Mouse (Mus musculus): ENCODE measurements around the gene Cdk6. TPM values are rescaled to one million over a fixed set of nuclear protein-coding genes. Genes with fewer than 3 reads are reported as not detected.
A peak's percentile ranks its signal among the peaks of the same experiment; 100 is the strongest.

Gene Cdk6
- polyA plus RNA-seq, 1 experiment from 2014 or later = 14.1 TPM

DNA sequence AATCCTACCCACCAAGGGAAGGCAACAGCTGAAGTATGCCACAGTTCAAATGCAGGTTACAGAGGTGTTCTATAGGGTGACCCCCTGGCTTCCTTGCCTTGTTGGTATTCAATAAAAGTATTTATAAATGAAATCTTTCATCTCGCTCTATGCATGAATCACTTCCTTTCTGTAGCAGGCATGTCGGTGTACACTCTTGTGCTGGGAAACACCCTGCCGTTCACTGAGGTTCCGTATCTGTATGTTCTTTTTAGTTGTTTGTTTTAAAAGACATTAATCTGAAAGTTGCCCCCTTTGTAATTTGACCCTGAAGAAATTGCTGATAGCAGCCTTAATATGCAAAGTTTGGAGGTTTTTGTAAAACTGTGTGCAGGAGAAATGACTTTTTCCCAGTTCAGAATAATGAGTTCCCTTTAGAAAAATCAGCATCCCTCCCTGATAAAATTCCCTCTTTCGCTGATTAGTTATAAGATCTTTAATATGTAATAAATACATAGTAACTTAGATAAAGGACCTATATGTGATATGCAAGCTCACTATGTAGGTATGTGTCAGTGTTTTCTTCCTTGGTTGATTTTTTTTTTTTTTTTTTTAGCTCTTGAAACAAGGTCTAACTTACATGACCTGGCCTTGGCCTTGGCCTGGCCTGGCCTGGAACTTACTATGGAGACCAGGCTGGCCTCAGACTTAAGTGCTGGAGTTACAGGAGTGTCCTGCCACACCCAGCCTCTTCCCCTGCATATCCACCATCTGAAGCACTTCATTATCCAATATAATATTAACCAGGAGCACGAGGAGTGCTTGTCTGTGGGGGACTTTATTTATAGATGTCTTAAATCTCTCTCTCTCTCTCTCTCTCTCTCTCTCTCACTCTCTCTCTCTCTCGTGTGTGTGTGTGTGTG is 167.4 kb downstream of the Cdk6 start:
- Histone ChIP-seq H3K4me1 (ENCODE audit: control insufficient read depth, insufficient read depth, low read length) (no peaks in the 10 kb centered on the region), H3K36me3 (ENCODE audit: control insufficient read depth, insufficient read depth, low read length) (no peaks in the 10 kb centered on the region), H3K4me2 (ENCODE audit: low read depth) (no peak overlapping the region), H3K27ac (ENCODE audit: low read depth, low read length) (no peak overlapping the region), H3K9ac (ENCODE audit: low read length) (no peak overlapping the region), H3K27me3 (ENCODE audit: control insufficient read depth, insufficient read depth, low read length) (no peaks in the 10 kb centered on the region), H3K9me3 (ENCODE audit: control insufficient read depth, low read length) (no peaks in the 10 kb centered on the region), H3K4me3 (ENCODE audit: low read depth, low read length) (no peak overlapping the region)
- 71% methylated on average over 7 of the region's 7 CpGs for WGBS
- no peak for DNase-seq (ENCODE audit: low spot score)
- no peak for ATAC-seq (ENCODE audit: insufficient read depth, low FRiP score, low TSS enrichment)

DNA sequence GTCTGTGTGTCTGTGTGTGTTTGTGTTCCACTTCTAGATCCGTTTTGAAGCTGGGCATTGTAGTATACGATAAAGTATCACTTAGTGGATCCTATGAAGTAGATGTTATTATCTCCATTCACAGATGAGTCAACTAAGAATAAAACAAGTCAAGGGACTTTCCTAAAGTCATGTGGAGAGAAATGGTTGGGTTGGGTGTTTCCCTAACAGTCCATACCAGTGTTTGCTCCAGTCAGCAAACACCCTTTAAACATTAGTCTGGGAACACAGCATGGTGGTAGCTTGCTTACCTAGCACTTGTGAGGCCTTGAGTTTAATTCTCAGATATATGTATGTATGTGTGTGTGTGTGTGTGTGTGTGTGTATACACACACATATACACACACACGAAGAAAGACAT is 168.2 kb downstream of the Cdk6 start:
- no peaks in the 10 kb centered on the region for H3K36me3 ChIP-seq (ENCODE audit: control insufficient read depth, insufficient read depth, low read length)
- H3K27me3 ChIP-seq (ENCODE audit: control insufficient read depth, insufficient read depth, low read length) = no peaks in the 10 kb centered on the region
- no peaks in the 10 kb centered on the region for H3K4me1 ChIP-seq (ENCODE audit: control insufficient read depth, insufficient read depth, low read length)
- H3K9ac ChIP-seq (ENCODE audit: low read length) = no peak overlapping the region
- no peaks in the 10 kb centered on the region for H3K9me3 ChIP-seq (ENCODE audit: control insufficient read depth, low read length)
- no peak overlapping the region for H3K4me2 ChIP-seq (ENCODE audit: low read depth)
- no peak overlapping the region for H3K4me3 ChIP-seq (ENCODE audit: low read depth, low read length)
- ATAC-seq (ENCODE audit: insufficient read depth, low FRiP score, low TSS enrichment) (no peak), DNase-seq (ENCODE audit: low spot score) (no peak)
- no peak overlapping the region for H3K27ac ChIP-seq (ENCODE audit: low read depth, low read length)
- 94% methylated on average over 3 of the region's 3 CpGs for WGBS

DNA sequence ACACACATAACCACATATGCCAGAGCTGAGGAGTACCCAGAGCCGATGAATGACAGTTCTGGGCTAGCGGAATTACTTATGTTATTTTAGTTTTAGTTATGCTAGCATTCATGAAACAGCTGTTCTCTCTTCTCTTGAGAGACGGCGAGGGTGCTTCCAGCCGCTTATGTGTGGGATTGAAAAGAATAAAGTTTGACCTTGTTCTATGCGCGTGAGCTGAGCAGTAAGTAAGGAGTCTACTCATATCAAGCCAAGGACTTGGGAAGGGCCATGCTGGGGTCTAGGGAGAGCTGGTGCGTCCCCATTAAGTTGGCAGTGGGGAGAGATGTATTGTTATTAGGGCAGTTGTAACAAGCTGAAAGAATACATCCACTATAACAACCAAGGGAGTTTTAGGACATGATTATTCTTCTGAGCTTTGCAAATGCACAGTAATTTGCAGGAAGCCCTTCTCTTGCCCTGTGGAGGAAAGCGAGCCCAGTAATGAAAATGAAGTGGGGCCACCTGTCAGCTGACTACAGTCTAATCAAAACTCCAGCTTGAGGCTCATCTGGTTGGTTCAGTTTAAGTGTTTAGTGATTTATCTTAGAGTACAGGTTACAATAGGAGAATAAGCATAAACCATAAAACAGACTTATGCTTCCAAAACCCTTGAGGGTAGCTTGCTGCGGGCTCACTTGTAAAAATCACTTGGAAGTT is 170.0 kb downstream of the Cdk6 start:
- no peak overlapping the region for H3K4me2 ChIP-seq (ENCODE audit: low read depth)
- no peak overlapping the region for H3K4me3 ChIP-seq (ENCODE audit: low read depth, low read length)
- ATAC-seq (ENCODE audit: insufficient read depth, low FRiP score, low TSS enrichment) = no peak
- no peaks in the 10 kb centered on the region for H3K36me3 ChIP-seq (ENCODE audit: control insufficient read depth, insufficient read depth, low read length)
- H3K4me1 ChIP-seq (ENCODE audit: control insufficient read depth, insufficient read depth, low read length) = no peaks in the 10 kb centered on the region
- WGBS = 86% methylated on average over 10 of the region's 10 CpGs
- no peak for DNase-seq (ENCODE audit: low spot score)
- no peaks in the 10 kb centered on the region for H3K27me3 ChIP-seq (ENCODE audit: control insufficient read depth, insufficient read depth, low read length)
- H3K9ac ChIP-seq (ENCODE audit: low read length) = no peak overlapping the region
- no peak overlapping the region for H3K27ac ChIP-seq (ENCODE audit: low read depth, low read length)
- no peaks in the 10 kb centered on the region for H3K9me3 ChIP-seq (ENCODE audit: control insufficient read depth, low read length)

DNA sequence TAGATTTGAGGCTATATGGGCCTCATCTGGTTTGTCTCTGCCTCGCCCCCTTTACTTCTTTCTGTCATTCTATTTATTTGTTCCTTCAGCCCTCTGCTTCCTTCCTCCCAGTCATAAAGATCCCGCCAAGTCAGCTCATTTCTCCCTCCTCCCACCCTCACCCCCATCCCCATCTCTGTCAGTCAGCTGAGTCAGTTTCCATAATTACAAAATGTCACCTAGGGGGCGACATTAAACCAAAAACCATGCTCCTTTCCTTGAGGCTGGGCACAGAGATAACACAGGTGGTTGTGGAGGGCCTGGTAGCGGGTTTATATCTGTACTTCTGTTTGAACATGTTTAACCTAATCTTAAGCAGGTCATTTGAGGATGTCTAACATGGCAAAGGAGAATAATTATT is 171.3 kb downstream of the Cdk6 start:
- no peaks in the 10 kb centered on the region for H3K27me3 ChIP-seq (ENCODE audit: control insufficient read depth, insufficient read depth, low read length)
- no peaks in the 10 kb centered on the region for H3K4me1 ChIP-seq (ENCODE audit: control insufficient read depth, insufficient read depth, low read length)
- 55% methylated on average over 4 of the region's 4 CpGs for WGBS
- H3K36me3 ChIP-seq (ENCODE audit: control insufficient read depth, insufficient read depth, low read length) = no peaks in the 10 kb centered on the region
- H3K9ac ChIP-seq (ENCODE audit: low read length) = no peak overlapping the region
- no peak for DNase-seq (ENCODE audit: low spot score)
- no peak overlapping the region for H3K4me2 ChIP-seq (ENCODE audit: low read depth)
- ATAC-seq (ENCODE audit: insufficient read depth, low FRiP score, low TSS enrichment) = no peak
- H3K27ac ChIP-seq (ENCODE audit: low read depth, low read length) = no peak overlapping the region
- H3K9me3 ChIP-seq (ENCODE audit: control insufficient read depth, low read length) = no peaks in the 10 kb centered on the region
- H3K4me3 ChIP-seq (ENCODE audit: low read depth, low read length) = no peak overlapping the region

DNA sequence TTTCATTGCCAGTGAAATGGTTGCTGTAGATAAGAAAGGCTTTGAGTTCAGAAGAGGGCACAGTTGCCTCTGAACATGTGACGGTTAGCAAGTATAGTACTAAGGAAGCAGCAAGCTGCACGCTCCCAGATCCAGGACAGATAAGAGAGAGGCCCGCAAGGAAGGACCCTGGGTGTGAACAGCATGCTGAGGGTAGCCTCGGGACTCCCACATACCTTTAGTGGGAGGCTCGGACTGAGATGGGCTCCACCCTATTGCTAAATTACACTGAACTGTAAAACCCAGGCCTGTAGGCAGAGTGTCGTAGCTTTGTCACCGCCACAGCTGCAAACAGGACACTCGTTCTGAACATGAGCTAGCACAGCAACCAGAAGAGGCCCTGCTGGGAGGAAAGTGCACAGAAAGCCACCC is 173.6 kb downstream of the Cdk6 start:
- Histone ChIP-seq H3K36me3 (ENCODE audit: control insufficient read depth, insufficient read depth, low read length) (no peaks in the 10 kb centered on the region), H3K4me1 (ENCODE audit: control insufficient read depth, insufficient read depth, low read length) (no peaks in the 10 kb centered on the region), H3K9me3 (ENCODE audit: control insufficient read depth, low read length) (no peaks in the 10 kb centered on the region), H3K27me3 (ENCODE audit: control insufficient read depth, insufficient read depth, low read length) (no peaks in the 10 kb centered on the region), H3K4me2 (ENCODE audit: low read depth) (no peak overlapping the region), H3K4me3 (ENCODE audit: low read depth, low read length) (no peak overlapping the region), H3K9ac (ENCODE audit: low read length) (no peak overlapping the region), H3K27ac (ENCODE audit: low read depth, low read length) (no peak overlapping the region)
- DNase-seq (ENCODE audit: low spot score) (no peak), ATAC-seq (ENCODE audit: insufficient read depth, low FRiP score, low TSS enrichment) (no peak)
- WGBS = 68% methylated on average over 8 of the region's 8 CpGs

DNA sequence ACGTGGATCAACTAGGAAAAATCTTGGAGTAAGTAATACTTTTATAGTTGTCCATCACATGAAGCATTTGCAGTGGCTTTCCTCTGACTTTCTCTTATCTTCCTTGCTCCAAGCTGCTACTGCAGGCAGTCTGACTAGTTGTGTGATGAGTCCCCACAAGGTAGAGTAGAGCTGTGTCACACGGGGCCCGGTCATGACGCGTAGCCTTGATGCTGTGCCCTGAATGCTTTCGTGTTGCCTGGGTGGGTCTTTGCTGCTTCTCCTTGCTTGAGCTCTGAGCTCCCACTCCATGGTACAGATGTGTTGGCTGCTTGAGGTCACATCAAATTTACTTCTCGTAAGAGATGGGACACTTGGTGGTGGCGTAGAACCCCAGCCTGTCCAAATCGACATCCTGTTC is 174.2 kb downstream of the Cdk6 start:
- DNase-seq (ENCODE audit: low spot score) (no peak), ATAC-seq (ENCODE audit: insufficient read depth, low FRiP score, low TSS enrichment) (no peak)
- 91% methylated on average over 9 of the region's 9 CpGs for WGBS
- Histone ChIP-seq H3K4me3 (ENCODE audit: low read depth, low read length) (no peak overlapping the region), H3K36me3 (ENCODE audit: control insufficient read depth, insufficient read depth, low read length) (no peaks in the 10 kb centered on the region), H3K27ac (ENCODE audit: low read depth, low read length) (no peak overlapping the region), H3K27me3 (ENCODE audit: control insufficient read depth, insufficient read depth, low read length) (no peaks in the 10 kb centered on the region), H3K9me3 (ENCODE audit: control insufficient read depth, low read length) (no peaks in the 10 kb centered on the region), H3K4me2 (ENCODE audit: low read depth) (no peak overlapping the region), H3K9ac (ENCODE audit: low read length) (no peak overlapping the region), H3K4me1 (ENCODE audit: control insufficient read depth, insufficient read depth, low read length) (no peaks in the 10 kb centered on the region)

DNA sequence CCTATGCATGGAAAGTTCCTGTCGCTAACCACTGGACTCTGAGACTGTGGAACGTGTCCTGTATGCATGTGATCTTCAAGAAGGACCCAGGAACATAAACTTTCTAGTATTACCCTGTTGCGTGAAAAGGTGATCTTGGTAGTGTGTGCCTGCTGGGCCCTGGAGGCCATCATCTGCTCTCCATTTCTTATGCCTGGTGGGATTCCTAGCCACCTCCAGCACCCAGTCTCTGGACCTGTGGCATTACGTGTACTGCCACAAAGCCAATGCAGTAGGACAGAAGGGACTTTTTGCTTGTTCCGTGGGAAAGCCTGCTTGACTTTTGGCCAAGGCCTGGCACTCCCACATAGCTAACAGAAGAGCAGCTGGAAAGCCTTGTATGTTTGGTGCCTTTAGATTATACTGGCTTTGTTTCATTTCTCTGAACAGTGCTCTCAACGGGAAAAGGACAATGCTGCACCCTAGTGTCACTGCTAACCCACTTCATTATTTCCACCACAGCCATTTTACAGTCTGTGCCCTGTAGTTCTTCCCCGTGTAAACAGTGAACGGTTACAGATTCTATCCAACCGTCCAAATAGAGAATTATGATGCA is 175.3 kb downstream of the Cdk6 start:
- ATAC-seq (ENCODE audit: insufficient read depth, low FRiP score, low TSS enrichment) (no peak), DNase-seq (ENCODE audit: low spot score) (peak; percentile 20)
- H3K36me3 ChIP-seq (ENCODE audit: control insufficient read depth, insufficient read depth, low read length) = no peaks in the 10 kb centered on the region
- H3K27ac ChIP-seq (ENCODE audit: low read depth, low read length) = no peak overlapping the region
- H3K9me3 ChIP-seq (ENCODE audit: control insufficient read depth, low read length) = no peaks in the 10 kb centered on the region
- H3K9ac ChIP-seq (ENCODE audit: low read length) = no peak overlapping the region
- H3K27me3 ChIP-seq (ENCODE audit: control insufficient read depth, insufficient read depth, low read length) = no peaks in the 10 kb centered on the region
- 76% methylated on average over 9 of the region's 9 CpGs for WGBS
- no peak overlapping the region for H3K4me2 ChIP-seq (ENCODE audit: low read depth)
- H3K4me1 ChIP-seq (ENCODE audit: control insufficient read depth, insufficient read depth, low read length) = no peaks in the 10 kb centered on the region
- H3K4me3 ChIP-seq (ENCODE audit: low read depth, low read length) = no peak overlapping the region

DNA sequence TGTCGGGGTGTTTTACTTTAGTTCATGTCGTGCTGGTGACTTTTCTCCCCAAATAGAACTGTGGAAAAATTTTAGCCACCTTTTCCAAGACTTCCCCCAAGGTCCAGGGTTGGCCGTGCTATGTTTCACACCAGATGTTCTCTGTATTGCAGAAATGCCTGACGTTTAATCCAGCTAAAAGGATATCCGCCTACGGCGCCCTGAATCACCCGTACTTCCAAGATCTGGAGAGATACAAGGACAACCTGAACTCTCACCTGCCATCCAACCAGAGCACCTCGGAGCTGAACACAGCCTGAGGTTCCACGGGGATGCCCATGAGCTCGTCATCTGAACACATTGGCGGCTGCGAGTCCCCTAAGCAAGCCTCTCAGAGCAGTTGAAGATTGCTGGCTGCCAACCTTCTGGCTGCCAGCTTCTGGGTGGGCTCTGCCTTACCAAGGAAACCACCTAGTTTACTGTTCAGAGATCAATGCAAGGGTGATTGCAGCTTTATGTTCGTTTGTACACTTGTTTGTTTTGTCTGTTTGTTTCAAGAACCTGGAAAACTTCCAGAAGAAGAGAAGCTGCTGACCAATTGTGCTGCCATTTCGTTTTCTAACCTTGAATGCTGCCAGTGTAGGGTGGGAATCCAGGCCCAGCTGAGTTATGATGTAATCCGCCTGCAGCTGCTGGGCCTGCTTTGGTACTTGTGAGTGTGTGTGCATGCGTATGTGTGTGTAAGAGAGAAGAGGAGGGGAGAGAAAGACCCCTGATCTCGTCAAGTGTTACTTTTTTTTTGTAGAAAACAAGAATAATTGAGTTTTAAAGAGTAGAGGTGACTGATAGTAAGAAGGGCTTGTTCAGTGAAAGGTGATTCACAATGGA is 179.4 kb downstream of the Cdk6 start:
- no peak for DNase-seq (ENCODE audit: low spot score)
- H3K27ac ChIP-seq (ENCODE audit: low read depth, low read length) = no peak overlapping the region

More for the DNA sequence above, 179.4 kb downstream of the Cdk6 start:
- H3K4me2 ChIP-seq (ENCODE audit: low read depth) = no peak overlapping the region
- H3K9me3 ChIP-seq (ENCODE audit: control insufficient read depth, low read length) = no peaks in the 10 kb centered on the region
- no peak overlapping the region for H3K4me3 ChIP-seq (ENCODE audit: low read depth, low read length)
- WGBS = 87% methylated on average over 18 of the region's 18 CpGs
- H3K27me3 ChIP-seq (ENCODE audit: control insufficient read depth, insufficient read depth, low read length) = no peaks in the 10 kb centered on the region
- no peak for ATAC-seq (ENCODE audit: insufficient read depth, low FRiP score, low TSS enrichment)
- H3K9ac ChIP-seq (ENCODE audit: low read length) = no peak overlapping the region
- H3K4me1 ChIP-seq (ENCODE audit: control insufficient read depth, insufficient read depth, low read length) = no peaks in the 10 kb centered on the region
- no peaks in the 10 kb centered on the region for H3K36me3 ChIP-seq (ENCODE audit: control insufficient read depth, insufficient read depth, low read length)
